Mouse (Mus musculus) hindbrain, embryonic 16.5 days (tissue): ENCODE results near the gene Mob4. TPM values are rescaled to one million over a fixed set of nuclear protein-coding genes. Genes with fewer than 3 reads are reported as not detected.
"Not testable (repeated sequence)": the region's sequence is repeated elsewhere in the genome, so short reads cannot be mapped to it uniquely, and the experiment has no call there.

Source experiments
- ATAC-seq: fragments of 200-750 bp; cut with Nextera tagmentation; 2 replicates; pipeline ENCODE4 v1.8.0; 2017; ENCODE audit warnings: moderate TSS enrichment, moderate library complexity
- H3K27ac ChIP-seq: fragments of 300-500 bp; sonication (generic); 2 replicates; pipeline ENCODE4 v1.5.1; 2014; ENCODE audit warnings: low read depth, mild to moderate bottlenecking, control low read depth, low read length, moderate library complexity
- H3K27me3 ChIP-seq: fragments of 300-500 bp; sonication (generic); replicated peaks from 2 replicates; pipeline ENCODE4 v1.6.1; 2014; ENCODE audit warnings: low read length; ENCODE audit not compliant: control insufficient read depth, insufficient read depth
- H3K36me3 ChIP-seq: fragments of 300-500 bp; sonication (generic); 2 replicates; pipeline ENCODE4 v1.6.1; 2014; ENCODE audit warnings: mild to moderate bottlenecking, low read length, moderate library complexity, mixed read lengths; ENCODE audit not compliant: control insufficient read depth, insufficient read depth
- H3K4me1 ChIP-seq: fragments of 300-500 bp; sonication (generic); 2 replicates; pipeline ENCODE4 v1.6.1; 2014; ENCODE audit warnings: low read depth, low read length; ENCODE audit not compliant: control insufficient read depth, insufficient read depth
- H3K4me2 ChIP-seq: fragments of 300-500 bp; sonication (generic); 2 replicates; pipeline ENCODE4 v1.6.1; 2014; ENCODE audit warnings: mild to moderate bottlenecking, low read length, control low read depth, moderate library complexity
- H3K4me3 ChIP-seq: fragments of 300-500 bp; sonication (generic); 2 replicates; pipeline ENCODE4 v1.5.1; 2014; ENCODE audit warnings: mild to moderate bottlenecking, low read length, control low read depth, moderate library complexity
- H3K9ac ChIP-seq: fragments of 300-500 bp; sonication (generic); 2 replicates; pipeline ENCODE4 v1.6.1; 2014; ENCODE audit warnings: low read depth, mild to moderate bottlenecking, control low read depth, low read length, moderate library complexity
- H3K9me3 ChIP-seq: fragments of 300-500 bp; sonication (generic); 2 replicates; pipeline ENCODE4 v1.6.1; 2014; ENCODE audit warnings: mild to moderate bottlenecking, low read length, moderate library complexity; ENCODE audit not compliant: control insufficient read depth
- WGBS: fragments of 180-500 bp; shearing (Covaris S2); extraction: QIAGEN DNeasy Blood & Tissue Kit; methylation state at CpG from one replicate; pipeline ENCODE4 v1.1.7; 2014; 5-methylcytosine and 5-hydroxymethylcytosine counted together
- polyA plus RNA-seq: library from polyadenylated mRNA; unstranded; fragments of >200 nt; fragmentation: Nextera tagmentation; extraction: Ambion mirVana; gene quantifications from 2 replicates; pipeline ENCODE4 v1.2.1, GENCODE M21; 2015

Gene Mob4
- polyA plus RNA-seq, 1 experiment from 2014 or later, result 158 TPM

- no peak for ATAC-seq
- no peak overlapping the region for H3K4me2 ChIP-seq
- peaks cover 9% of the 10 kb centered on the region; the same call in 1 of the 2 replicates for H3K36me3 ChIP-seq
- no peak overlapping the region for H3K9ac ChIP-seq
- 92% methylated on average over 2 of the region's 2 CpGs for WGBS
- no peak overlapping the region for H3K27ac ChIP-seq
- no peak overlapping the region for H3K4me3 ChIP-seq
- H3K9me3 ChIP-seq, result no peaks in the 10 kb centered on the region
- peaks cover 9% of the 10 kb centered on the region for H3K4me1 ChIP-seq
- H3K27me3 ChIP-seq, result no peaks in the 10 kb centered on the region
These were observed 39.0 kb upstream of the Mob4 start for GRCm38 (mm10) chr1:55092056-55092455.

GRCm38 (mm10) chr1:55092469-55092868 lies 38.6 kb upstream of the Mob4 start:
- Histone ChIP-seq H3K36me3 (peaks cover 9% of the 10 kb centered on the region; the same call in 1 of the 2 replicates), H3K9me3 (no peaks in the 10 kb centered on the region), H3K9ac (no peak overlapping the region), H3K27ac (no peak overlapping the region), H3K4me2 (no peak overlapping the region), H3K4me3 (no peak overlapping the region), H3K4me1 (peaks cover 9% of the 10 kb centered on the region), H3K27me3 (no peaks in the 10 kb centered on the region)
- no peak for ATAC-seq
- WGBS, result 89% methylated on average over 1 of the region's 1 CpGs

- WGBS, result 88% methylated on average over 9 of the region's 9 CpGs
- Histone ChIP-seq H3K27ac (no peak overlapping the region), H3K9ac (no peak overlapping the region), H3K4me2 (no peak overlapping the region), H3K9me3 (no peaks in the 10 kb centered on the region), H3K4me1 (no peaks in the 10 kb centered on the region), H3K27me3 (no peaks in the 10 kb centered on the region), H3K36me3 (no peaks in the 10 kb centered on the region), H3K4me3 (no peak overlapping the region)
- no peak for ATAC-seq
These were observed 24.0 kb upstream of the Mob4 start for GRCm38 (mm10) chr1:55106919-55107585.

- 91% methylated on average over 1 of the region's 1 CpGs for WGBS
- Histone ChIP-seq H3K36me3 (no peaks in the 10 kb centered on the region), H3K9me3 (no peaks in the 10 kb centered on the region), H3K9ac (no peak overlapping the region), H3K4me1 (no peaks in the 10 kb centered on the region), H3K27me3 (no peaks in the 10 kb centered on the region), H3K27ac (no peak overlapping the region), H3K4me3 (no peak overlapping the region), H3K4me2 (no peak overlapping the region)
- no peak for ATAC-seq
These were observed 23.4 kb upstream of the Mob4 start for GRCm38 (mm10) chr1:55107644-55108043.

- H3K27me3 ChIP-seq, result no peaks in the 10 kb centered on the region
- H3K9me3 ChIP-seq, result no peaks in the 10 kb centered on the region
- no peak overlapping the region for H3K4me2 ChIP-seq
- no peak overlapping the region for H3K4me3 ChIP-seq
- no peaks in the 10 kb centered on the region for H3K4me1 ChIP-seq
- H3K27ac ChIP-seq, result no peak overlapping the region
- no peak for ATAC-seq
- no peak overlapping the region for H3K9ac ChIP-seq
- 41% methylated on average over 2 of the region's 2 CpGs for WGBS
- no peaks in the 10 kb centered on the region for H3K36me3 ChIP-seq
These were observed 22.6 kb upstream of the Mob4 start for GRCm38 (mm10) chr1:55108473-55108872.

- no peak for ATAC-seq
- 91% methylated on average over 4 of the region's 4 CpGs for WGBS
- no peak overlapping the region for H3K27ac ChIP-seq
- H3K9ac ChIP-seq, result no peak overlapping the region
- H3K27me3 ChIP-seq, result no peaks in the 10 kb centered on the region
- no peaks in the 10 kb centered on the region for H3K9me3 ChIP-seq
- H3K4me3 ChIP-seq, result no peak overlapping the region
- H3K4me1 ChIP-seq, result no peaks in the 10 kb centered on the region
- no peaks in the 10 kb centered on the region for H3K36me3 ChIP-seq
- no peak overlapping the region for H3K4me2 ChIP-seq
These were observed 21.8 kb upstream of the Mob4 start for GRCm38 (mm10) chr1:55109066-55109766.

GRCm38 (mm10) chr1:55123046-55123445 lies 8.0 kb upstream of the Mob4 start:
- H3K4me2 ChIP-seq, result no peak overlapping the region
- no peak for ATAC-seq
- H3K27ac ChIP-seq, result no peak overlapping the region
- no peaks in the 10 kb centered on the region for H3K9me3 ChIP-seq
- H3K36me3 ChIP-seq, result no peaks in the 10 kb centered on the region
- no peaks in the 10 kb centered on the region for H3K4me1 ChIP-seq
- no peaks in the 10 kb centered on the region for H3K27me3 ChIP-seq
- H3K9ac ChIP-seq, result no peak overlapping the region
- no peak overlapping the region for H3K4me3 ChIP-seq
- WGBS, result 88% methylated on average over 5 of the region's 5 CpGs

GRCm38 (mm10) chr1:55123561-55123960 lies 7.5 kb upstream of the Mob4 start:
- Histone ChIP-seq H3K4me2 (no peak overlapping the region), H3K9me3 (no peaks in the 10 kb centered on the region), H3K4me3 (no peak overlapping the region), H3K9ac (no peak overlapping the region), H3K4me1 (no peaks in the 10 kb centered on the region), H3K27me3 (no peaks in the 10 kb centered on the region), H3K36me3 (no peaks in the 10 kb centered on the region), H3K27ac (no peak overlapping the region)
- ATAC-seq, result no peak
- WGBS, result 95% methylated on average over 2 of the region's 2 CpGs

- not testable (repeated sequence) for ATAC-seq, H3K4me2 ChIP-seq, H3K9me3 ChIP-seq, H3K9ac ChIP-seq, H3K36me3 ChIP-seq, H3K4me3 ChIP-seq, H3K27ac ChIP-seq, H3K27me3 ChIP-seq, H3K4me1 ChIP-seq
- 97% methylated on average over 2 of the region's 2 CpGs for WGBS
These were observed 6.9 kb upstream of the Mob4 start for GRCm38 (mm10) chr1:55124136-55124535.
